Mouse (Mus musculus) hindbrain, embryonic 14.5 days (tissue): ENCODE measurements around the gene Ccdc106. TPM values are rescaled to one million over a fixed set of nuclear protein-coding genes. Genes with fewer than 3 reads are reported as not detected.
A peak's percentile ranks its signal among the peaks of the same experiment; 100 is the strongest.

Source experiments
- ATAC-seq: fragments of 200-750 bp; cut with Nextera tagmentation; 2 replicates; pipeline ENCODE4 v1.8.0; 2017; ENCODE audit warnings: moderate number of reproducible peaks, mild to moderate bottlenecking, moderate TSS enrichment, moderate library complexity; ENCODE audit not compliant: low FRiP score
- DNase-seq: peaks from one replicate; pipeline ENCODE4 v3.0.0-alpha.2; 2015; ENCODE audit warnings: low spot score
- H3K27ac ChIP-seq: fragments of 300-500 bp; sonication (generic); 2 replicates; pipeline ENCODE4 v1.5.1; 2014; ENCODE audit warnings: mild to moderate bottlenecking, moderate library complexity
- H3K27me3 ChIP-seq: fragments of 300-500 bp; sonication (generic); 2 replicates; pipeline ENCODE4 v1.6.1; 2014; ENCODE audit warnings: mild to moderate bottlenecking, low read length, mixed read lengths; ENCODE audit not compliant: control insufficient read depth, insufficient read depth
- H3K36me3 ChIP-seq: fragments of 300-500 bp; sonication (generic); replicated peaks from 2 replicates; pipeline ENCODE4 v1.6.1; 2014; ENCODE audit not compliant: control insufficient read depth, insufficient read depth
- H3K4me1 ChIP-seq: fragments of 300-500 bp; sonication (generic); replicated peaks from 2 replicates; pipeline ENCODE4 v1.6.1; 2014; ENCODE audit warnings: antibody characterized with exemption, low read length, mixed read lengths; ENCODE audit not compliant: control insufficient read depth, insufficient read depth
- H3K4me2 ChIP-seq: fragments of 300-500 bp; sonication (generic); replicated peaks from 2 replicates; pipeline ENCODE4 v1.6.1; 2014; ENCODE audit warnings: mild to moderate bottlenecking, moderate library complexity
- H3K4me3 ChIP-seq: fragments of 300-500 bp; sonication (generic); replicated peaks from 2 replicates; pipeline ENCODE4 v1.5.1; 2014; ENCODE audit warnings: mild to moderate bottlenecking, low read length
- H3K9ac ChIP-seq: fragments of 300-500 bp; sonication (generic); 2 replicates; pipeline ENCODE4 v1.6.1; 2014
- H3K9me3 ChIP-seq: fragments of 300-500 bp; sonication (generic); 2 replicates; pipeline ENCODE4 v1.6.1; 2016; ENCODE audit warnings: low read length; ENCODE audit not compliant: control insufficient read depth
- WGBS: fragments of 180-500 bp; shearing (Covaris S2); extraction: QIAGEN DNeasy Blood & Tissue Kit; methylation state at CpG from one replicate; pipeline ENCODE4 v1.1.7; 2014; 5-methylcytosine and 5-hydroxymethylcytosine counted together
- polyA plus RNA-seq: library from polyadenylated mRNA; unstranded; fragments of >200 nt; fragmentation: Nextera tagmentation; extraction: Ambion mirVana; gene quantifications from 2 replicates; pipeline ENCODE4 v1.2.1, GENCODE M21; 2014

Gene Ccdc106
- polyA plus RNA-seq, 1 experiment from 2014 or later: 53.3 TPM

- Histone ChIP-seq H3K4me2 (peak within 1 kb of the TSS; percentile 64), H3K27ac (peak within 1 kb of the TSS; percentile 96), H3K9ac (peak within 1 kb of the TSS; percentile 72), H3K4me3 (peak within 1 kb of the TSS; percentile 51), H3K36me3 (peaks cover 31% of the 10 kb centered on the region), H3K4me1 (peaks cover 13% of the 10 kb centered on the region; the same call in 1 of the 2 replicates), H3K9me3 (no peaks in the 10 kb centered on the region), H3K27me3 (no peaks in the 10 kb centered on the region)
- peak; percentile 91 for DNase-seq
- WGBS: 2% methylated on average over 48 of the region's 48 CpGs
- ATAC-seq: peak; percentile 95
Observed at GRCm38 (mm10) chr7:5038109-5038732, 17.9 kb downstream of the Ccdc106 start, which contains the start of gene Zfp784. Gene Zfp784, minus strand, starts transcription at chr7:5038446.

- H3K4me3 ChIP-seq: peak overlapping the region; percentile 51
- H3K4me1 ChIP-seq: peaks cover 13% of the 10 kb centered on the region; the same call in 1 of the 2 replicates
- DNase-seq (no peak), ATAC-seq (no peak)
- peaks cover 24% of the 10 kb centered on the region; the same call in 1 of the 2 replicates for H3K36me3 ChIP-seq
- H3K9me3 ChIP-seq: no peaks in the 10 kb centered on the region
- peak overlapping the region; percentile 96; the same call in 1 of the 2 replicates for H3K27ac ChIP-seq
- H3K27me3 ChIP-seq: no peaks in the 10 kb centered on the region
- 39% methylated on average over 5 of the region's 5 CpGs for WGBS
- peak overlapping the region; percentile 72 for H3K9ac ChIP-seq
- peak overlapping the region; percentile 64 for H3K4me2 ChIP-seq
Observed at GRCm38 (mm10) chr7:5038940-5039339, 18.6 kb downstream of the Ccdc106 start.

DNA sequence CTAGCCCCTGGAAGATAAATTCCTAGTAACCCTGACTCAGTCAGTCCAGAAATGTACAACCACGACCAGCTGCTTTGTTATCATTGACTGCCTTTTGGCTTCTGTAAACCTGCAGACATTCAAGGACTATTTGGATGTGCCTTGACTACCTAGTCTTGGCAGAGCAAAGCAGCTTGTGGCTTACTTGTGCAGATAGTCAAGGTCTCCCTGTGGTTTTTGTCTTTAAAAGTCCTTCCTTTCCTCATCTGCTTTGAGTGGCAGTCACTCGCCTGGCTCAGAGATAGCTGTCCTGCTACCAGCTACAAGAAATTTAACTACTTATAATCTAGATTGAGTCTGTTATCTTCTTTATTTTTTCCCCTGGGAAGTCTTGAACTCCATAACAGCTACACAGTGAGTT lies 24.6 kb downstream of the Ccdc106 start:
- H3K9ac ChIP-seq: no peak overlapping the region
- no peaks in the 10 kb centered on the region for H3K36me3 ChIP-seq
- DNase-seq (no peak), ATAC-seq (no peak)
- H3K27ac ChIP-seq: no peak overlapping the region
- no peaks in the 10 kb centered on the region for H3K9me3 ChIP-seq
- no peaks in the 10 kb centered on the region for H3K27me3 ChIP-seq
- H3K4me2 ChIP-seq: no peak overlapping the region
- 77% methylated on average over 2 of the region's 2 CpGs for WGBS
- H3K4me1 ChIP-seq: no peaks in the 10 kb centered on the region
- no peak overlapping the region for H3K4me3 ChIP-seq

DNA sequence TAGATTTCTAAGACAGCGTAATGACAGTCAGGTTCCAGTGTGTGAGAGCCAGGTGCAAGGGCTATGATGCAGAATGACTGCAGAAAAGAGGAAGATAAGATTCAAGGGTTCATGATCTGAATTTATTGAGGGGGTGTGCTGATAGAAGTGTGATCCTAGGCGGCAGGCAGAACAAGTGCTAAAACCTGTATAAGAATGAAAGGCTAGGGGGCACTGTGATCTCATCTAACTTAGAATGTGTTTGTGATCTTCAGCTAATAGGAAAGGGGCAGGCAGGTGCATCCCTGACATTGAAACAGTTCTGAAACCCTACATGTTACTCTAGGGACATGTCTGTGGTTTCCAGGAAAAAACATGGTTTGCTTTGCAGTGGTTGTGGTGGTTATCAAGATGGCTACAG lies 25.8 kb downstream of the Ccdc106 start:
- H3K27ac ChIP-seq: no peak overlapping the region
- 84% methylated on average over 2 of the region's 2 CpGs for WGBS
- H3K4me3 ChIP-seq: no peak overlapping the region
- H3K9ac ChIP-seq: no peak overlapping the region
- no peak overlapping the region for H3K4me2 ChIP-seq
- H3K36me3 ChIP-seq: no peaks in the 10 kb centered on the region
- H3K27me3 ChIP-seq: no peaks in the 10 kb centered on the region
- no peaks in the 10 kb centered on the region for H3K9me3 ChIP-seq
- H3K4me1 ChIP-seq: peaks cover 9% of the 10 kb centered on the region
- DNase-seq (no peak), ATAC-seq (no peak)

- 41% methylated on average over 2 of the region's 2 CpGs for WGBS
- Histone ChIP-seq H3K9ac (no peak overlapping the region), H3K27me3 (no peaks in the 10 kb centered on the region), H3K9me3 (no peaks in the 10 kb centered on the region), H3K4me1 (peaks cover 13% of the 10 kb centered on the region), H3K36me3 (no peaks in the 10 kb centered on the region), H3K4me3 (no peak overlapping the region), H3K4me2 (no peak overlapping the region), H3K27ac (no peak overlapping the region)
- DNase-seq (no peak), ATAC-seq (no peak)
Observed at GRCm38 (mm10) chr7:5047313-5047712, 27.0 kb downstream of the Ccdc106 start.

- H3K4me1 ChIP-seq: peaks cover 35% of the 10 kb centered on the region
Observed at GRCm38 (mm10) chr7:5051193-5052192, 31.1 kb downstream of the Ccdc106 start, which contains the start of gene Zfp580. Gene Zfp580, plus strand, starts transcription at chr7:5051538.

GRCm38 (mm10) chr7:5052438-5052837 lies 32.1 kb downstream of the Ccdc106 start:
- 4% methylated on average over 12 of the region's 12 CpGs for WGBS
- Histone ChIP-seq H3K4me2 (peak overlapping the region; percentile 71), H3K4me3 (peak overlapping the region; percentile 66), H3K9ac (peak overlapping the region; percentile 89), H3K9me3 (no peaks in the 10 kb centered on the region), H3K27ac (peak overlapping the region; percentile 89), H3K27me3 (peaks cover 38% of the 10 kb centered on the region), H3K36me3 (no peaks in the 10 kb centered on the region; the same call in 1 of the 2 replicates), H3K4me1 (peaks cover 39% of the 10 kb centered on the region)
- ATAC-seq (no peak), DNase-seq (no peak)

More at GRCm38 (mm10) chr7:5051193-5052192, 31.1 kb downstream of the Ccdc106 start, which contains the start of gene Zfp580:
- Histone ChIP-seq H3K4me3 (peak within 1 kb of the TSS; percentile 66), H3K9ac (peak within 1 kb of the TSS; percentile 89), H3K9me3 (no peaks in the 10 kb centered on the region), H3K4me2 (peak within 1 kb of the TSS; percentile 71), H3K27ac (peak within 1 kb of the TSS; percentile 89), H3K36me3 (no peaks in the 10 kb centered on the region; the same call in 1 of the 2 replicates), H3K27me3 (peaks cover 38% of the 10 kb centered on the region)
- WGBS: 2% methylated on average over 65 of the region's 65 CpGs
- peak; percentile 81 for DNase-seq
- ATAC-seq: peak; percentile 81

GRCm38 (mm10) chr7:5052931-5053343 lies 32.6 kb downstream of the Ccdc106 start:
- H3K9me3 ChIP-seq: no peaks in the 10 kb centered on the region
- peak overlapping the region; percentile 71 for H3K4me2 ChIP-seq
- no peak overlapping the region for H3K27ac ChIP-seq
- DNase-seq: no peak
- H3K27me3 ChIP-seq: peaks cover 43% of the 10 kb centered on the region
- no peak for ATAC-seq
- H3K9ac ChIP-seq: peak overlapping the region; percentile 89
- no peaks in the 10 kb centered on the region; the same call in 1 of the 2 replicates for H3K36me3 ChIP-seq
- peaks cover 44% of the 10 kb centered on the region for H3K4me1 ChIP-seq
- WGBS: 4% methylated on average over 45 of the region's 45 CpGs
- H3K4me3 ChIP-seq: peak overlapping the region; percentile 66
